Mouse (Mus musculus): ENCODE measurements around the gene Dync1i1.
A peak's percentile ranks its signal among the peaks of the same experiment; 100 is the strongest.

Gene Dync1i1

DNA sequence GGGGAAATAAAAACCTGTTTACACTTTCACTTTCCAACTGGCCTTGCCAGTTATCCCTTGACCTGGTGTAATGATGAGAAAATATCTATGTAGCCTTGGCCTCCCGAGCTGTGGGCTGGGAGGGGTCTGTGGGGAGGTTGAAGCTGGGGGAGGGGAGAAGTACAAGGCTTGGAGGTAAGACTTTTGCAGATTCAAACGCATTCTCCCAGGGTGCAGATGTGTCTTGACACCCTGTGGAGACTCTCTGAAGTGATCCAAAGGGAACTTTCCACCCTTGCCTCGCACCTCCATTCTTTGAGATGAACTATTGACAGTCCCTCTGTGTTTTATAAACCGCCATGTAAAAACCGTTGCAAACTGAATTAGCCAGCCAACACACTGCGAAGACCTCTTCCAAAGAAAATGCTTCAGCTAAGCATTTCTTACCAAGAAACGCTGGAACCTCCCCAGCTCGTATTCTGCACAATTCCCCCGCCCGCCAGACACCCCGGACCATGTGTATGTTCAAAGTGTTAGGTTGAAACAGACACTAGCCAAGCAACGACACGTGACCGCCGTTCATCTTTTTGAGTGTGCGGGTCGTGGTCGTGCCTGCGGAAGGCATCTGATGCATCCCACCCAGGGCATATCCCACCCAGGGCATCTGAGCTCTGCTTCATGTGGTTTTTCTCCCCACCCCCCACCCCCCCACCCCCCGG lies 133.6 kb downstream of the Dync1i1 start:
- DNase-seq: no peak

DNA sequence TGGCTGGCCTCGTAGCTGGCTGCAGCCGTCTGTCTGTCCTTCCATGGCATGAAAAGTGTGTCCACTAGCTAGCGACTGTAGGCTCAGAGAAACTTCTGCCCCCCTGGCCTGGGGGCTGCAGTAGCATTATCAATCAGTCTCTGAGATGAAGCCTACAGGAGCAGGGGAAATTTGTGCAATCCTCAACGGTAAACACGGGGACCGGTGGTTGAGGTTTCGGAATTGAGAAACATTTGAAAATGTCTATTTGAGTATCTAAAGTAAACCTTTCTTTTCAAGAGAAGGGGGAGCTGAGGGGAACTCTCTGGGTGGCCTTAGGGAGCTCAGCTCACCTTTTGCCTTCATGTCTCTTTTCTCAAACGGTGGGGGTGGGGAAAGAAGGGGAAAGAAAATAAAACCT lies 134.2 kb downstream of the Dync1i1 start:
- no peak for DNase-seq

DNA sequence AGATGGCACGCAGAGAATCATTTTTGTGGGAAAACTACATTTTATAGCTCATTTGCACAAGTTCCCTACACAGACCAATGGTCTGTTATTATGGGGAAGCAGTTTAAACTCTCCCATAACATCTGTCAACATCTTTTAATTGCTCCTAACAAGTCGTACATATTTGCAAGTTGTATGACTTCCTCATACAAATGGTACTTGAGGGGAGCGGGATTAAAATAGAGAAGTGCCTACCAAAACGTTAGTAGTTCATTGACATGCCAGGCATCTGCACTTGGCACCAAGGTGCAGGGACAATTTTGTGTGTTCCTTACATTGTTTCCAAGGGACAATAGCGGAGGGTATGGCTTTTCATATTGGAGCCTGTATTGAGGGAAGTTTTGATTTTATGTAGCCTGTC lies 140.7 kb downstream of the Dync1i1 start:
- DNase-seq: no peak

DNA sequence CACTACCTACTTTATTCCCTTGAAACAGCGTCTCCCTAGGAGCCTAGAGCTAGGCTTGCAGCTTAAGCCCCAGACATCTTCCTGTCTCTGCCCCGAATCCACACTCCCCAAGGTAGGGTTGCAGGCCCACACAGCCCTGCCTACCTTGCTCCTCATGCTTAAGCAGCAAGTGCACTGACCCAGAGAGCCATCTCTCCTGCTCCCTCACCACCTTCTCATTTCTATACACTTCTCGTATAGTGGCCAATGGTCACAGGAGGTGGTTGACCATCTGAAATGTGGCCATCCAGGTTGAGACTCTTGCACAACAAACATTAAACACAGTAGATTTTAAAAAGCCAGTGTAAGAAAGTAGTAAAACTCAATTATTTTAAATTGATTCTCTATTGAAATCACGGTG lies 141.8 kb downstream of the Dync1i1 start:
- DNase-seq: no peak

DNA sequence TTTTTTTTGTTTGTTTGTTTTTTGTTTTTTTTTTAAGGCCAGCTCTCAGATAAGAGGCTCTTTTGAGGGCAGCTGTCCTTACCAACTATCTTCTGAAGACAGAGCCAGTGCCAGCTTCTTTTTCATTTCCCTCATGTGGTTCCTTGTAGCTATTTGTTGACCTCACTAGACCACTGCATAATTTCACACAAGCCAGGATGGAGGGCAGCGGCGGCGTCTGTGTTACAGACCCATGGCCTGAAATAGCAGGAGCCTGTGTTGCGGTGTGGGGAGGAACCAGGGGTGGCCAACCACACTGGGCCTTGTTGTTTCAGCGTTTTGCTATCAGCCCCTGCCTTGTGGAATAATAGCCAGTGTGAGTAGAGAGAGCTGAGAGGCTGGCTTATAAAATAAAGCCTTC lies 145.6 kb downstream of the Dync1i1 start:
- no peak for DNase-seq

DNA sequence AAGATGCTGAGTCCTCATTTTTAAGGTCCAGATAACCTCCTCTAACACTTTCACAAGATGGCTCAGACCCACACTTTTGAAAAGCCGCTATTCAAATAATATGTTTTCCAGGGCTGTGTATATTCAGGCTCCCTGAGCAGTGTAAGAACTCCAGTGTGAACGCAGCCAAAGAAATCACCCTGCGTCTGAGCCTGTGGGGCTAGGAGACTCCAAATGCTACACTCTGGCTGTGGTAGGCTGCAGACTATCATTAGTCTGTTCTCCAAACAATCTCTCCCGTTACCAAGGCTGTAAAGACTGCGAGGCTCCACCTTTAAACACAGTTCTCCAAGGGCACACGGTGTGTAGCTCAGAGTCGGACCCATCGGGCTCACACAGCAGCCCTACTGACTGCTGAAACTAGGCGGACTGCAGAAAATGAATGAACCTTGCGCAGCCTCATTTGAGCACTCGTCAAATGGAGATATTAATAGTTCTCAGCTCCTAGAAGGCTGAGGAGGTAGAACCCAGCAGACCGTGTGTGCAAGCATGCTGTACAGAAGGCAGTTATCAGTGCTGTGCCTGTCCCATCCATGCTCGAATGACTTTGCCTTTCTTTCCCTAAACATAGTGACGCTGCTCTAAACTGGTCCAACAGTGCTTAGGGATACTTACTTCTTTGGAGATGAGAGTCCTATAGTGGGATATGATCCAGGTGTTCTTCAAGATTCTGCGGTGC lies 146.3 kb downstream of the Dync1i1 start:
- no peak for DNase-seq

DNA sequence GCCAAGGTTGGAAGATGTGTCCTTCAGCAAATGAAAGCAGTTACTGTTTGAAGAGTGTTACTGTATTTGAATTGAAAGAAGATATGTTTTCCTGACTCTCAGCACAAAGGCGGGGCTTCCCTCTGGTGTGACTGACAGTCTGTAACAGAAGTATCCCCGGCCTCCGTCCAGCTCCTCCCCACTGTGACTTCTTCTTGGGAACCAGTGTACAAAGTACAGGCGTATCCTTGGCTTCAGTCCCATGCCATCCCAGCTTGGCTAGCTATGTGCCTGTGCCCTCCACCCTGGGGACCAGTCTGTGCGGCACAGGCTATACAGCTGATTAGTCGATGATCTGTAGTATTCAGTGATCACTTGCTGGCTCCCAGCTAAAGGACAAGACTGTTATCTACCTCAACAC lies 163.9 kb downstream of the Dync1i1 start:
- DNase-seq: peak in 1 of 2 experiments; percentile 14

DNA sequence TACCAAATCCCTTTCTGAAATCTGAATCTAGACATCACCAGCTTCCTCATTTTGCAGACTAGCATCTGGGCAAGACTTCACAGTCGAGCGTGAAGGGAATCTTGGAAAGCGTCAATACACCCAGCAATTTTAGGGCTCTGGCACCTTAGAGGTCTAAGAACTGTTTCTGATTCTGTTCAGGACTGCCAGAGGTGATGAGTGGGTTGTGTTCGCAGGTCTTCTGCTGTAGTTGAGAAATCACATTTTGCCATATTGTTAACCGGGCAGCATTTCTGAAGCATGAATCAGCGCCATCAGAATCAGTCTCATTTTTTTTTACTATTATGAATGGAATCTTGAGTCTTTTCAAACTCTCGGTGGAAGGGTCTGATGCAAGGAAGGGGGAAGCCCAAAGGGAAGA lies 185.9 kb downstream of the Dync1i1 start:
- DNase-seq: no peak

DNA sequence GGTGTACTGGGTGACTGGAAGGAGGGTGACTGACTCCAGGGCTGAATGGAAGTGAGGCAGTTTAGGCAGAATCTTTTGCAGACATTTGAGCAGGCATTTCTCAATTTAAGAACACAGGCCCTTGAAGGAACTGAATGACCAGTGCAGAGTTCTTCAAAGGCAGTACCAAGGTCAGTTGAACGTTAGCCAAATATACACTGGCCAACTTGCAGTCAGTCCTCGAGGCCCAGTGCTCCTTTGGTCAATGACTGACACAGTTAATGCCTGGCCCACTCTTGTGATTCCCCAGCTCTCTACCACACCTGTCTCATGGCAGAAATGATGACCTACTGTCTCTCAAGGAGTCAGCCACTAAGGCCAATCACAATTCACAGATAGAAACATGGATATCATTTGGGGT lies 189.6 kb downstream of the Dync1i1 start:
- DNase-seq: no peak

DNA sequence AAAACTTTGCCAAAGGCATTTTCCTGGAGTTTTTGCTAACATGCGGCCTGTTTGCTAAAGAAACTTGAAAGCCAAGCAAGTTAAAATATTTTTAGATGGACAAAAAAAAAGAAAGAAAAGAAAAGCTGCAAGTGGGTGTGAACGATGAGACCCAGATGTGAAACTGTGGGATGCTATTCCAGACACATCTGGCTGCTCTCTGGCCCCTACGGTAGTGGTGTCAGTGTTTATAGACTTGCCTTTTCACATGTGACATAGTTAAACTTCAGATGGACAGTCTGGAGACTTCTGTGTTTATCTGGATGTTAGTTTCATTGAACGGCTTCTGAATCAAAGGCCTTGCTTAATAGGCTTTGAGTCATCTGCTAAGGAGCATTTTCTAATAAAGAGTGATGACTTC lies 195.2 kb downstream of the Dync1i1 start:
- no peak for DNase-seq

DNA sequence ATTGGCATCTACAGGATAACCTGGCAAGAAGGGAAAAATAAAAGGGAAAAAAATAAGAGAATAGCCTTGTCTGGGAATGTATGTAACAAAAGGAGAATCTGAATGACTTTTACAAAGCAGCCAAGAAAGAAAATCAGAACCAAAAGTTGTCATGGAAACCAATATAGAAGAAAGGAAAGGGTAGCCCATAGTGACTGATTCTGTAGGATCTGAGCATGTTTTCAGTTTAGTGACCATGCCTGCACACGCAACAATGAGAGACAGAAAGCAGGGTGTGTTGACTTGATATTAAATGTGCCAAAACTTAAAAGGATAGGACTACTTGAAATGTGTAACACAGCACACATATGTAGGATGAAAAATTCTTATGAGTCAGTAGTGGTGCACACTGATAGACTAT lies 197.2 kb downstream of the Dync1i1 start:
- no peak for DNase-seq

DNA sequence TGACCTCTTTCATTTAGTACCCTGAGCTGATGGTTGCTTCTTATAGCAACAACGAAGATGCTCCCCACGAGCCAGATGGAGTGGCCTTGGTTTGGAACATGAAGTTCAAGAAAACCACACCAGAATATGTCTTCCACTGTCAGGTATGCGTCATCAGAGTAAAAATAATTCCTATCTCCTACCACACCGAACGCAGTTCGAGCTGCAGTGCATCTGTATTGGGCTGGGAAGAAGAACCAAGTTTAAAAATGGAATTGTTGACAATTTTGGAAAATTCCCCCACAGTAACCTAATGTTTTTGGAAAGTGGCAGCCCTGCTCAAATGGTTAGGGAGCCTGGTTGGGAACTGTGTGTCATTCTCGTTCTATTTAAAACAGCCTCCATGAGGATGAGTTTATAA lies 197.7 kb downstream of the Dync1i1 start:
- DNase-seq: no peak

DNA sequence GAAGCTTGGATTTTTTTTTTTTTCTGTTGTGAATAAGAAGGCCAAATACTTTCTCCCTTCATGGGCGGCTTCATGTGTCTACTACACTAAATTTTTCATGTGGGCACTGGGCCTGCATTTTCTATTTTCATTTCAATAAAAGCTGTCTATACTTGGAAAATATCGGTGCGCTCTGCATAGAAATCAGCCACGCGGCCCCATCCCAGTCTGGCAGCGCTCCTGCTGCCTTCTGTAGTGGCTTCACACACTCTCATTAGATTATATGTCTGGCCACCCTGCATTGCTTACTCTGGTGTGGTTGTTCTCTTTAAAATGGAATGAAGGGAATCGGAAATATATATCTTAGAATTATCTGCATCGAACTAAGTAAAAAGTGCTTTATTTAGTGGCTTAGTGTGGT lies 204.7 kb downstream of the Dync1i1 start:
- no peak for DNase-seq

DNA sequence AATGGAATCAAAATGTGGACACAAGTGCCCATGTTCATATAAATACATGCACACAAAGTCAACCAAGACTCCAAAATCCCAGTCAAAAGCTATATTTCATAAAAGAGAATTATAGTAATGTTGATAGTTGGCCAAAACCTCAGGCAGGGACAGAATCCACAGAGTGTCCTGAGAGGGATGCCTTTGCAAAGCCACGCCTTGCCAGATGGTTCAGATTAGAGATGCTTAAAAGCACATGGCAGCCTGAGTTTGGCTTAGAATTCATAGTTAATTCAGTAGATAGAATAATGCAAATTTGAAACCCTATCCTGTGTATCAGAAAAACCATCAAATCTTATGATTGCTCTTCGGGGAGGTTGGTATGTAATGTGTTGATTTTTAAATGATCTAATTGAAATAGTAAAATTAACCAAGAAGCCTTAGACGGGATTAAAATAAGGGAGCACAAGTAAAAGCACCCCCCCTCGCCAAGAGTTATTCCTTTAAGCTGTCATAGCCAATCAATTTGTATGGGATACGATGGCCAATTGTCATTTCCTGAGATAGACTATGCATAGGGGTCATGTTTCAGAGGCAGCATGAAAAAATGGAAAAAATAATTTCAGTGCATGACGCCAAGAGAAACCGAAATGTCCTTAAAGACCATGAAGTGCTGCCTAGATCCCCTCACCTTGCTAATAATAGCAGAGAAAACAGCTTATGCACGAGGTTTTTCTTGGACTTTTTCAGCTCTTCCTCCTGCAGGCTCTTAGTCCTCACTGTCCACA lies 210.3 kb downstream of the Dync1i1 start:
- peak; percentile 70 to 88 for DNase-seq

DNA sequence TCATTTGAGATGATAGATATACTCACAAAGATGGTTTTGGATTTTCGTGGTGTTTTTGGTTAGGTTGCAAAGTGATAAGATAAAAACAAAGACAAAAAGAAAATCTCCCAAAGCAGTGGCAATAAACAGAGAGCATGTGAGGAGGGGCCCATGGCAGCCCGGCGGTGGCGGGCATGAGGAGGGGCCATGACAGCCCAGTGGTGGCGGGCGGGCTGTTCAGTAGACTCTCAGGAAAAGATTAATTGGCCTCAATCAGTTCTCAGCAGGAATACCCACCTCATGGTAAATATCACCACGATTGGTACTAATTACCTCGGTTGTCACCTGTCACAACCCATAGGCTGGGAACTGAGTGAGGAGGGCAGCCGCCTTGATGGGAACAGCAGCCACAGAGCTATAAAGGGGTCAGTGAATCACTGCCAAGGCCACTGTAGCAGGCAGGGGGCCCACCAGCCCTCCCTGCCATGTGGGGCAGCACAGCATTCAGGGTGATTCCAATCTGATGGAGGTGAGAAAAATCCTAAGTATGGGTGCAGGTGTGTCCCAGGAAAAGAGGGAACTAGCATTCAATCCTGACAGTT lies 224.5 kb downstream of the Dync1i1 start:
- no peak for DNase-seq

DNA sequence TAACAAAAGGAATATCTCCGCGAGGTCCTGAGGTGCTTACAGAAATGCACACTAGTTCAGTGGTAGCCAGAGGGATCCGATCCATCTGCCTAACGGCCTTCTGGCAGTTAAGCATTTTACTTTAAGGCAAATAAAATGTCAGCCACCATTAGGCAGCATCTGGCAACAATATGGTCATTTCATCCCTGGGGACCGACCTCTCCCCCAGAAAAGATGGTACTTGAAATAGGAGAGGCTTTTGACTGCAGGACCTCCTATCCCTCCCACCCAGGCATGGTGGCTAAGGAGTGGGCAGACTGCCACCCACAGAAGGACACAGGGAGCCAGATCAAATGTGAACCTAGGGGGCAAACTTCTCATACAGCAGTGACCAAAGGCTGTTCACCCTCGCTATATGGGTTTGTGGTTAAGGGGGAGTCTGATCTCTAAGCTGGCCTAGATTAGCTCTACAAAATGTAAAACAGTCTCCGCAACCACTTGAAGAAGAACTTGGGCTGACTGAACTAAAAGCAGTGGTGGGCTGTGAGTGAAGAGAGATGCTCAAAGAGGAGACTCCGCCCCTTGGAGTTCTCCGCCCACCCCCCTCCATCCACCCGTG lies 231.0 kb downstream of the Dync1i1 start:
- no peak for DNase-seq

DNA sequence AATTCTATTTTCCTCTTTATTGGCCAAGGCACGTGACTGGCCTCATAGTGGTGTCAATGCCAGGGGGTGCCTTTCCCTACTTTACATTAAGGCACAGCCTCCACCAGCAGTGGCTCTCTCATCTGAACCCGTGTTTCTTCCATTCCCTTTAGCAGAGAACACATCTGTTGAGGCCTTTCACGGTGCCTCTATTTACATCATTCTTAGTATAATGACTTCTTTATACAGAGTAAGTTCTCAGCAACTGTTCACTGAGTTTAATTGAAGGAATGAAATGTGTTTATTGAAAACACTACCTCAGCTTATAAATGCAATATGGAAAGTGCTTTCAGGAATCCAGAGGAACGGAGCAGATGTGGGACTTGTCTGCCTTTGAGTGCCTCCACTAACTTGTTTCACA lies 235.3 kb downstream of the Dync1i1 start:
- no peak for DNase-seq

DNA sequence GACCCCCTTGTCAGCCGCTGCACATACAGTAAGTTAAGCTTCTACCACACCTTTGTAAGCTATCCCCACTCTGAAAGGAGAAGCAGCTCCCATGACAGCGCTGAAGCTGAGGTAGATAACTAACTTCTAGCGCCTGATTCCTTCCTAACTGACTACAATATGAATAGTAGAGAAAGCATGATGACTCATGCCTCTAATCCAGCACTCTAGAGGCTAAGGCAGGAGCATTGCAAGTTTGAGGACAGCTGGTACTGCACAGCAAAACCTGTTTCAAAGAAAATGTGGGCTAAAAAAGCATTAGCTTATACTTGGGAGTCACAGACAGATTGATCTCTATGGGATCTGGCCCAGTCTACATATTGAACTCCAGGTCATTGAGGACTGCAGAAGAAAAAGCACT lies 236.5 kb downstream of the Dync1i1 start:
- DNase-seq: no peak

DNA sequence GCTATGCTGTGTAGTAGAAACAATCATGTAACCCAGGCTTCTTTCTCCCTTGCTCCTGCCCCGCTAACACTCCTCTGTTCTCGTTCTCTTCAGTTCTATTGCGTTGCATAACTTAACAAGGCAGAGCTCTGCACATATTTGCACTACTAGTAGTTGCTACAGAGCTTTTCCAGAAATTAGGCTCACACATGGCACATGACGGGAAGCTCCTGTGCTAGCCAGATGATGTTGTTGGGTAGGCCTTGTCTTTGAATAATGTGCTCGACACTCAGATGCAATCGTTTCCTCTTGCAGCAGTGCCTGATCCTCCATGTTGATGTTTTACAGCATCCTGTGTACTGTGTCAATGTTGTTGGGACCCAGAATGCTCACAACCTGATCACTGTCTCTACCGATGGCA lies 240.9 kb downstream of the Dync1i1 start:
- DNase-seq: no peak

DNA sequence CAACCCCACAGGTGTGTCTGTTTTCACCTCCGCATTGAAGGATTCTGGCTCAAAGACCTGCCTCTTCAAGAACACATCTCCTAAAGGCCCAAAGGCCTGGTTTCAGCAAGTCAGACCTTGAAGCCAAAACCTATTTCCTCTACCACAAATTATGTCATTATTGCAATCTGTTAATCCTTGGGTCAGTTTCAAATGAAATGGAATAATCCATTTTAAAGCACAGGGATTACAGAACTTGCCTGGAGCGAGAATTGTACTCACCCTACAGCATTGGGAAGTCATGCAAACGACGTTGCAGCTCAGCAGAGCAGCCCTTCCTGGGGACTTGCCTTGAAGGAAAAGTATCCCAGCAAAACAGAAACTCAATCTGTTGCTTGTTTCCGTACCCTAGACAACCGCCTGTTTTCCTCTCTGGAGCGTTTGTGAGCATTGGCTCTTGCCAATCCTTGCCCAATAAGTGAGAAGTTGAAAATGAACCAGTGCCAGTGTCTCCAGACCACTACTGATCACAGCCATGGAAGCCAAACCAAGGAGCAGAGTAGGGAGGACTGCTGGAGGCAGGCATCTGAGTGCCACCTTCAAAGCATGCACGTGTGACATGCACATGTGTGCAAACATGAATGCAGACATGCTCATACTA lies 241.5 kb downstream of the Dync1i1 start:
- DNase-seq: peak in 1 of 2 experiments; percentile 7

DNA sequence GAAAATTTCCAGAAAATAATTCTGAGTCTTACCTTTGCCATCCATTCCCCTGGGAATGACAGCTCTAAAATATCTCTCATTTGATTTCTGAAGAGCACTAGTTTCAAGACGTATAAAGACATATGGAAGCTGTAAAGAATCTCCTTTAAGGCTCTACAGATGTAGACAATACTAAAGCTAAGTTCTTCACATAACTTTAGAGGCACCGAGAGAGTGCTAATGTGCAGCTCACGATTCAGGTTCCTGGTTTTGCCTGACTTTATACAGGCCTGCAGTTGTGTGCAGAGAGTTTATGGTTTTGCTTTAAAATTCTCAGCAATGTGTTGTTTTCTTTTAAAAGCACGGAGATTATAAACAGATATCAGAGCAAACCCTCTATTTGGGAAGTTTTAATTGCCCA lies 242.1 kb downstream of the Dync1i1 start:
- DNase-seq: no peak

DNA sequence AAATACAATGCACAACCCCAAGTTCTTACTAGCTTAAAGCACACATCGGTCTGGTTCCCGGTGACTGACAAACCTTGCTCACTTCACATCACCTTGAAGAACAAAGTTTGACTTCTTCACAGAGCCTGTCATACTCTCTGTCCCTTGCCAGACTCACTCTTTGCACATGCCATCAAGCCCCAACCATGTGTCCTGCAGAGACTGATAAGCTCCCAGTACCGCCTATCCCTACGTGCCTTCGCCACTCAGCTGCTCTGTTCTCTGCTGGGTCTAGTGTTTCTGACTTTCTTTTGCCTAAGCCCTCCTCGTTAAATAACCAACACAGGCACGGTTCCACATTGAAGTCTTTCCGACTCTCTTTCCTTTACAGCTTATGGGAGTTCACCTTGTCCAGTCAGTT lies 244.2 kb downstream of the Dync1i1 start:
- no peak for DNase-seq

DNA sequence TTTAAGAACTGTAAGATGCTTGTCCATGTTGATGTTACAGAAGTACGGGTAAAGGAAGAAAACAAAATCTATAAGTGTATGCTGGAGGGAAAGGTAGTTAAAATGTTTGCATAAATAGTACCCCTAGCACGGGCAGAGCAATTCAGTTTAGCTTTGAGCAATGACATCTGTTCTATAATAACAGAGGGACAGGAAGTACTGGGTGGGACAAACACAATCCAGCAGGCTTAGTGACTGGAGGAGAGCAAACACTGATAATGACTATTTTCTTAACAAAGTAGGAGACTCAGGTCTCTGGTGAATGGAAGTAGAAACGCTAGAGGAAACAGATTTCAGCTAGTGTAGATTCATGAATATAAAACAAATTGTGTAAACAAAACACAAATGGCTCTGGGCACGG lies 250.8 kb downstream of the Dync1i1 start:
- no peak for DNase-seq

All from cerebellum, adult 18-20 months (tissue).